Mouse (Mus musculus) erythroid progenitor cell, adult 5-6 weeks (primary cell): ENCODE measurements at regions not wholly inside any gene's neighbourhood (a gene's known extent, or its start where the extent isn't known, plus 50 kb on each side); places are given as distances from the start of the nearest gene placed in this dataset.

Source experiments
- ATAC-seq: replicated peaks from 2 replicates; pipeline ENCODE4 v1.8.0; 2016; ENCODE audit warnings: moderate number of reproducible peaks, mild to moderate bottlenecking, moderate TSS enrichment, inconsistent platforms; ENCODE audit not compliant: poor library complexity, low FRiP score, severe bottlenecking

DNA sequence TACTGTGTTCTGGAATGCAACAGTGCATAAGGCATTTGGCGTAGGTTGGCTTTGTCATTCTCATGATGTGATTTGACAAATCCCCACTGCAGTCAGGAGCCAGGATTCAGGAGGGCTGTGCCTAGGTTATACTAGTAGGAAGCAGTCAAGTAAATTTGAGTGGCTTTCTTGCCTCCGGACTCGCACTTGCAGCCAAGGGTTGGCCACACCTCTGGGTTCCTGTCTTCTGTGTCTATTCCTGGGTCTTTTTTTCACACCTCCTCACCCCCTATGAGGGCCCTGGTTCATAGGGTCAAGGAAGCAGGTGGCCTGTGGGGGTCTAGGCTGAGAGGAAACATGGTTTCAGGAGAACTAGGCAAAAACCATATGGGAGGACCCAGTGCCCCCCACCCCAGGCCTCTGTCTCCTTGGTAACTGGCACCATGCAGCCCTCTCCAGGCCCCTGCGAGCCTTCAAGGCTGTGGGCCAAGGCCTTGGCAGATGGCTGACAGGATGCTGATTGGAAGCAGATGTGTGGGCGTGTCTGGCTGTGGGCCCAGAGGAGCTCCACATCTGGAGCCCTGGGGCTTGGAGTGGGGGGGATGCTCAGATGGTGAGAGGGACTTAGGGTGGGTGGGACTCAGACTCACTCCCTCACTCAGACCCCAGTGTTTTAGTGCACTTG is 195.7 kb downstream of the Rgs3 start:
- ATAC-seq = no peak

DNA sequence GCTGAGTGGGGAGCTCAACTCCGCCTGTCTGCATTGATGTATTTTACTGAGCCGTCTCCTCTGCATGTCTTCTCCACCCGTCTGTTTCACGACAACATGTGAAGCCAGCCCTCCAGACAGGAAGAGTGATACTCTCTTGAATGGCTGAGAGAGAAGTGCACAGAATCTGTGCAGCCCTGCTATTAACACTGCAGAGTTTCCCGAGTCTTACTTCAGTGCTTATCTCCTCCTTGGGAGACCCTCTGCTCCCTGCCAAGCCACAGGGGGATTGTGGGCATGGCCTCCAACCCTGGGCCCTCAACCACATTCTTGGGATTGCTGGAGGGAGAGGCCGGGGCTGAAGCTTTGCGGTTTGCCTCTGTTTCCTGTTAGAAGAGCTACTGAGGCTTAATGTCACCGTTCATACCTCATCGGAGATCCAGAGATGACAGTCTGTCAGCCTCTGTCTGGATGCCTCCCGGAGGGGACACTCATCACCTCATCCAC is 197.1 kb downstream of the Rgs3 start:
- ATAC-seq = no peak

DNA sequence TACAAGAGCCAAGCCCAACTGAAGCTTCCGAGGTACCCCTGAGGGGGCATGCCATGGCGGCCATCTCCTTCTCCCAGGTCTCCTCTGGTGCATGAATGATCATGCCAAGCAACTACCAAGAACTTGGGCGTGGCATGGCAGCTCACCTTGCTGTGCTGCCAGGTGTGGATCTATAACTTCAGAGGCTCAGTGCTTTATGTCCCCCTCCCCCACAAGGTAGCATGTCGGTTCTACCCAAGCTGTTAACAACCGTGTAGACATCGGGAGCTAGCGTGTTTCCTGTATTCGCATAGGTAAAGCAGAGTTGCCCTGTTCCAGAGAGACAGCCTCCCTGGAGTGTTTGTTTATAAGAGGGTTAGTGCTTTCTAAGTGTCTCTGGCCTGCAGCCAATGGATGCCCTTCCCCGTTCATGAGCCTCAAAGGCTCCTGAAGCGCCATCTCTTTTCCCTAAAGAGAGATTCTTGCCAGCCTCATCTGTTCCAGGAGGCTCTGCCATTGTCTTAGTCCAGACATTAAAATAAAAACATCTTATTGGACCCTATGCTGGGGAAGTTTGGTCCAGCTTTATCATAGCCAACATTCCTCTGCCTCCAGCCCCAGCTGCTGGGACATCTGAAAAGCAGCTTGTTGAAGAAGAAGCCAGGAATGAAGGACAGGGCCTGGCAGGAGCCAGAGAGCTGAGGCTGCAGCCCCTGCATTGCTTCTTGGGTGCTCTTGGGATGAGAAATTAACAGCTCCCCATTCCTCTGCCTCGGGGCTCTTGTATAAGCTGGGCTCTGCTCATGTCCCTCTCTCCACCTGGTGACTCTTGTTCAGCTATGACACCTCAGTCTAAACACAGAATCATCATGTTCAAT is 201.3 kb downstream of the Rgs3 start:
- ATAC-seq = no peak

DNA sequence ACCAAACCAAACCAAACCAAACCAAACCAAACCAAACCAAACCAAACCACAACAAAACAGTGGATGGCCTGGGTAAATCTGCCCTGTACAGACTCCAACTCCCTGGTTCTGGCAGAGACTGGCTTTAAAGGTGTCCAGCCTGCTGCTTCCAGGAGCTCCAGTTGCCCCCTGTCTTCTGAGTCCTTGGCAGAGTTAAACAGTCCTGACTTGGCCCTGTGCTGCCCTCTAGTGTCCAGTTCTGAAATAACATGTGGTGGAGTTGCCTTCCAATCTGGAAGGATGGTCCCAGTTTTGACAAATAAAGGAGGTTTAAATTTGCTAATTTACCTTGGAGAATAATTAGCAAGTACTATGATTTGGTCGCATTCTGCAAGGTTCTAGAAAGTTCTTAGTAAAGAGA is 202.0 kb downstream of the Rgs3 start:
- 0 out of 2 replicates have a peak, but pooled peaks have one; percentile 49 for ATAC-seq

DNA sequence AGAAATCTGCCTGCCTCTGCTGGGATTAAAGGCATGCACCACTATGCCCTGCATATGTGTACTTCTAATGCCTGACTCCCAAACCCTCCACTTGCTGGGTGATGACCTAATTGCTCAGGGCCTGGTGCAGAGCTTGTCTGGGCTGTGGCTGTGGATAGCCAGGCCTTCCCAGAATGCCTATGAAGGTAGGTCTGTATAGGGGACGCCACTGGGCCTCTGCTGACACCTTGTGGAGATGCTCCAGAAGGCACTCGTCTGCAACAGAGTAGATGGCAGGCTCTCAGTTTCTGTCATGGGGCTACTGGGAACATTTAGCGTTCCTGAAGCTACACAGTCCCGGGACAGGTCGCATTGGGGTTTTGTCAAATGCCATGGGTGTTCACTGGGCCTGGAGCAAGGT is 201.4 kb upstream of the Zfp618 start:
- no peak for ATAC-seq

DNA sequence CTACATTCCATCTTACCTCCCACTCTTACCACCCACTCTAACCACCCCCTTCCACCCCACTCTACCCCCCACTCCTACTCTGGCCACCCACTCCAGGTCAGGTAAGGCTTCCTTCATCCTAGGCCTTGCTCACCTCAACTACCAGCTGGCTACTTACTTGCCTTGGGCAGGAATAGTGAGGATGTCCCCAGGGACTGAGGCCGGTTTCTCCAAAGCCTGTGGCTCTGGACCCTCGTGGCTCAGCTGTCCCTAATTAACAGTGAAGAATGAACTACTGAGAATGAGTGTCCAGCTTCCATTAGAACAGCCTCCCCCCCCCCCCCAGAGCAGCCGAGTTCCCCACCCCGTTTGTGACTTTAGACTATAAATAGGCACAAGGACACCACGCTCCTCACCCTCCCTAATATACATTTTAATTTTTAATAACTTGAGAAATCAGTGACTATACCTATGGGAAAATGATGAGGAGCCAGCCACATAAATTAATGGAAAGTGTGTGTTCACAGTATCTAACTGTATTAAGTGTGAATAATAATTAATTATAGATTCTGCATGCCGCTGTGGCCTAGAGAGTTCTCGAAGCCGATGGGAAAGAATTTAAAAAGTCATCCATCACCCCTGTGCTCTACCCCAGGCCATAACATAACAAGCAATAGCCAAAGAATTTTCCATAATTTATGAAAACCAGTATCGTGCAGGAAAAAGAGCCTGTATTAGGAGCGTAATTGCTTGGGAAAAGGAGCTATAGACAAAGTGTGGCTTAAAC is 195.7 kb upstream of the Zfp618 start:
- ATAC-seq = no peak

DNA sequence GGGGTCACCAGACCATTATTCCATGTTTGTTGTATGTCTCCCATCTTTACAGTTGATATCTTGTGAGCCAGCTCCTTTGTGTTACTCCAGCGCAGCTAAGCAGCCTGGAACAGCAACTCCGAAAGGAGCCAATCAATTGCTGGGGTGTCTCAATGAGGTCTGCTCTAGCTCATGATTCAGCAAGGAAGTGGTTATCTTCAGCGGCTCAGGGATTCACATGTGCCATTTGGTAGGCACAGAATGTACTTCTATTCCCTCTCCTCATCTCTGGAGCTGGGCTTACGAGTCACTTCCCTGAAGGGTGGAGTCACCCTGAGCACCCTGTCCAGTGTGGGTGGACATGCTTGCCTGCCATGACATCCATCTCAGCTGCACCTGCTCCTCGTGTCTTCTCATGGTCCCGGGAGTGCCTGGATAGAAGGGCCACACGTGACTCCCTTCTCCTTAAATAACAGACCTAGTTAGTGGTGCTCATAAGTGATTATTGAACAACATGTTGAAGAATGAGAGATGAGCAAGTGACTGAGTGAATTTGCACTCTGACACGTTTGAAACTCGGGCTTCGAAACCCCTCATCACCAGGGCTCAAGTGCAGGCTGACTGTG is 190.3 kb upstream of the Zfp618 start:
- ATAC-seq = no peak

DNA sequence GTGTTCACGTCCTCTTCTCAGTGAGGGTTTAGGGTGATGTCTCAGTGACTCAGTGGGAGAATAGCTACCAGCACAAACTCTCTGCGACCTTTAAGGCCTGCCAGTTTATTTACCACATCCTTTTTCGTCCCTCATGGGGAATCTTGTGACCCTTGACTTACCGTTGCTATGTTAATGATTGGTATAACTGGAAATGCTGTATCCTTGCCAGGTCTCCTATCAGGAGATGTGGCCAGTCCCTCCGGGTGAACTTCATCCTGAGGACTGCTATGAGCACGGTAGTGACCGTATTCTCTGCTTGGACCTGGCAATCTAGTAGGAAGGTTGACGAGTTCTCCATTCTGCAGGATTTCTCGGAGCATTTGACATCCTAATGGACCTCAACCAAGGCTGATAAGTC is 188.5 kb upstream of the Zfp618 start:
- no peak for ATAC-seq

DNA sequence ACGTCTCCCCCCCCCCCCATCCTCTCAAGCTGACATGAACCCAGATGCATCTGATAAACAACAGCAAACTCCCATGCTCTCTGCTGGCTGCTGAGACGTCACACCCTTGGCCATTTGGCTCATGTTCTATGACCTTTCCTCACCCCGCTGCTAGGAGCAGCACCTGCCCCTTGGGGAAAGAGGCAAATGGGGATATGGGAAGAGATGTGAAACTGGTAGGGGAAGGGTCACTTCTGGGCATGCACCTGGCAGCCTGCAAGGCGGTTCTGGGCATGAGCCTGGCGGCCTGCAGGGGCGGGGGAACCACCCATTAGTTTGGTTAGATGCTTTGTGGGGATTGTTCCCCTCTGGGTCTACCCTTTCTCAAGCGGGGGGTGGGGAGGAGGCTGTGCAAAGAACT is 187.9 kb upstream of the Zfp618 start:
- no peak for ATAC-seq

DNA sequence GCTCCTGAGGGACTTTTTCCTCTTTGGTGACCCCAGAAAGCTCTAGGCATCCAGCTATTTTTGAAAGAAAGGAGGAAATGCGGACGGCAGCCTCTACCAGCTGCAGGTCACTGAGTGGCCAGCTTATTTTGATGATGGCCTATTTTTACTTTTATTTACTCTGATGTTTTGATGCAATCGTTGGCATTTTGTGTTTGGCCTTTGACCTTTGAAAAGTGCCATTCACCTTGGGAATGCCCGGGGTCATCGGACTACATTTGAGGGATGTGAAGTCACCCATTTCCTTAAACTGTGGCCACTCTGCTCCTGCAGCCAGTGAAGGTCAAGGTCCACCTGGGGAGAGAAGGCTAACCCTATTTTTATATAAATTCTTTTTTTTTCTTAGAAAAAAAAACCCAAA is 186.8 kb upstream of the Zfp618 start:
- ATAC-seq = no peak

DNA sequence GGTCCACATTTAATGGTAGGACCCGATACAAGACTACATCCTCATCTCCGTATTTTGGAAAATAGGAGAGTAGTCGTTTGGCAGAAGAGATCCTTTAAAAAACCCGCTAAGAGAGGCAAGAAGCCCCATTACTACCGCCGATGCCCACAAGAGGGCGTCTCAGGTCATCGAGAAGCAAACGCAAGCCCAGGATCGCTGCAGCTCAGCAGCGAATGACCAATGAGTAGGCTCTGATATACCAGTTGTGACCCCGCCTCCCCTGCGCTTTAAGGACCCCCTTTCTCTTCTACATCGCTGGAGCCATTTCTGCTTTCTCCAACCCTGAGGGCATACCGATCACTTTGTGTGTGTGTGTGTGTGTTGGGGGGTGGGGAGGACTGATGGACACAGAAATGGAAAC is 185.0 kb upstream of the Zfp618 start:
- no peak for ATAC-seq

DNA sequence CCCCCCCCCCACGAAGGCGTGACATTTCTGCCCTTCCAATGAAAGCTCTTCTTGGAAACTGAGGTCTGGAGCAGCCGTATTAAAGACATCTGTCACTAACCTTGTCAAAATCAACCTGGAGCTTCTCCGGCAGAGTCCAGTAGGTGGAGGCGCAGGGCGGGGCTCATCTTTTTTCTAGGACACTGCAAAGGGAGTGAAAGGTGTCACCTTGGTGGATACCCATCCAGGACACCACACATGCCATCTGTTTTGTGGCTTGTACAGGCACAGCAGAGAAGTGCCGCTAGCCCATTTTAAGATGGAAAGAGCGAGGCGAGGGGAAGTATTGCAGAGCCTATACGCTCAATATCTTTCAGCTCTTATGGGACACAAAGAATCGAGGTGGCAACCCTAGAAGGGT is 184.5 kb upstream of the Zfp618 start:
- ATAC-seq = no peak

DNA sequence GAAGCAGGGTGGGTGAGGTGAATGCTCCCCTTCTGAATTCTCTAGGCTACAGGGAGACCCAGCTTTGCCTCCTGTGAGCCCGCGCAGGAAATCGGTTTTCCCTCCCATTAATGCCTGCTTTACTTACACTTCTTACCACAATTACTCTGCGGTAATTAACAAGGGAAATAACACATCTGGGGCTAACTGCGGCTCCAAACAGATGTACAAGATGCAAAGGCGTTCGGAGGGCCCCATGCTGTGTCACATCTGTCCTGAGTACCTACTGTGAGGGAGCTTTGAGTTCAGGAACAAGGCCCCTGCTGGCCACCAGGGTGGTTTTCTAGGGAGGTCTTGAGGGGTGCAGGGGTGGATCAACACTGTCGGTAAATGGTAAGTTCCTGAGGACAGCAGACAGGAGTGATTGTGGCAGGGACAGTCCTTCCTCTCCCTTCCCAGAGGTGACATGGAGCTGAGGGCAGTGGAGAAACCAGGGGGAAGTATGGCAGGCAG is 184.0 kb upstream of the Zfp618 start:
- no peak for ATAC-seq

DNA sequence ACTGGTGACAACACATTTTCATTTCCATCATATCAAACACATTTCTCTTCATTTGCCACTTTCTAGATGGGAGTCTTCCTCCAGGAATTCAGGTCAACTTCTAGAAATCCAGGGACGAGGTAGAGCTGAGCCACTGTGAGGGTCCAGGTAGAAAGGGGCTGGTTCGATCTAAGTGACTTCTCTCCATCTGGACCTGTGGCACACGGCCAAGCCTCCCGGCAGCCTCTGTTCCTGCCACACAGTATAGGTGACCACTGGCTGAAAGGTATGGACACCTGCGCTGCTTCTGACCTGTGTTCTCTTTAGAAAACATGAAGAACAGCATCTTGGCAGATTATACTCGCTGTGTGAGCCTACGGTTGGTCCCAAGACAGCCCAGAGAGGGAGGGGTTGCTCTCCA is 179.7 kb upstream of the Zfp618 start:
- no peak for ATAC-seq

DNA sequence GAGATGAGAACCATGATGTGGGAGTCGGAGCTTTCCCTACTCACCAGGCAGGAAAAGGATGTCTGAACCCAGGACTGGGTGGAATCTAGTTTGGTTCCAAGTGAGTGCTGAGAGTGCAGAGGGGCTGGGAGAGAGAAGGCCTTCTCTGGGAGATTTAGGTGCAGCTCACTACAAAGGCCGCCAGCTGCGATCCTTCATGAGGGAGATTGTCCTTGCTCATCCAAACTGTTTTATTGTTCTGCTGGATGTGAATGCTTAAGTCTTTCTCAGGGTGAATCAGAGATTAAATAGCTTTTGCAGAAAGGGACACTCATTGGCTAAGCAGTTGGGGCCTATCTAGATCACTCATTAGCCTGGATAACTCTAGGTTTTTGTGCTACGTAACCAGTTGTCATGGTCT is 175.7 kb upstream of the Zfp618 start:
- ATAC-seq = no peak

DNA sequence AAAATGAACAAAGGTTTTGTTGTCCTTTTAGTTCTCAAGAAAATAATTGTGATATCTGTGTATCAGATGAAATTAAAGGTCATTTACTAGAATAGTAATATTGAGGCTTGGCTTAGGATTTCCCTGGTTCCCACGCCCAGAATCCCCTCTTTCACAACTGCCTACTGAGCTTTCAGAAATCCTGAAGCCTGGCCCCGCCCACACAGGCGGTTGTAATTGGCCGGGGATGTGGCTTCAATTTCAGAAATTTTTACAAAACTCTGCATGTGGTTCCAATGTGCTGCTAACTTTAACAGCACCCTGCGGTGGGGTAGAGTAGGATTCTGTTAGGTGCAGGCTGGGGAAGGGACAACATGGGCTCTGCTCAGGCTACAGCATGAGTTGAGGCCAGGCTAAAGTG is 171.8 kb upstream of the Zfp618 start:
- ATAC-seq = no peak

DNA sequence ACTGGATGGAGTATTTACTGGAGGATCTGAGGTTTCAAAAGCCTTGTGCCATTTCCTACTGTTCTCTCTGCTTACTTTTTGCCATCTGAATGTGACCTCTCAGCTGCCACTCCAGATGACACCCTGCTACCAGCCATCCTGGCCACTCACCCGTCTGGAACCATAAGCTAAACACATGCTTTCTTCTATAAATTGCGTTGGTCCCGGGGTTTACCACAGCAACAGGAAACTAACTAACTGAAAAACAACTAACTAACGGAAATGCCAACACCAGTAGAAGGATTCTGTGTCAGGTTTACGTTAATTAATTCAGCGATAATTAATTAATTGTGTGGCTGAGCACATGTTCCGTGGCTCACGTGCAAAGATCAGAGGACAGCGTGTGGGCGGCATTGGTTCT is 169.8 kb upstream of the Zfp618 start:
- ATAC-seq = no peak

DNA sequence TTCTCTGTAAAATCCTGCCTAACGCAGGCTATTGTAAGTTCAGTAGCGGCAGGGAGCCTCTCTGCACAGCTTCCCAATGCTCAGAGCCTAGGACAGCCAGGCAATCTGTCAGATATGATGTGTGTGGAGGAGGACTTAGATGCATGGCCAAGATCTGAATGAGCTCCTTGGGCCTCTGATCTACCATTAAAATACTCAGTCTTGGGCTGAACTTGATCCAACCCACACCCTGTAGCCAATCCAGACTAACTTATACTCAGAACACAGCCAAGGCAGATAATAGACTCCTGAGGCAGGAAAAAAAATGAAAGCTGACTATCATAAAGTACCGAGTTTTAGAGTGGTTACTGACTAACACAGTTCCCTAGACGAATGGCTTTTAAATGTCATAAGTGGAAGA is 165.4 kb upstream of the Zfp618 start:
- no peak for ATAC-seq

DNA sequence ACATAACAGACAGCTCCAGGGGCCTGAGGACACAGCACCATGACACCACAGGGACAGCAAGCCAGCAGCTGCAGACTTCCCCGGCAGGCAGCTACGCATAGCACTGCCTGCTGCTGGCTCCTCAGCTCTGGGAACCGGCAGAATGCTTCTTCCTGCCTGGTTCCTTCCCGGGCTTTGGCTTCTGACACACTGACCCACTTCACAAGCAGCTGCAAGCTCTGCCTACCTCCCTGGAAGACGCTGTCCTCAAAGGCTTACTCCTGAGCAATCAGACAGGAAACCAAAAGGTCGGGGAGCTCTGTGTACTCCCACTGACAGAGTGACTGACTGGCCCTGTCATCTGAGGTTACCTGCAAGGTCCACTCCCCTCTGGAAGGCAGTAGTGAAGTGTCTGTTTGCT is 159.5 kb upstream of the Zfp618 start:
- no peak for ATAC-seq

DNA sequence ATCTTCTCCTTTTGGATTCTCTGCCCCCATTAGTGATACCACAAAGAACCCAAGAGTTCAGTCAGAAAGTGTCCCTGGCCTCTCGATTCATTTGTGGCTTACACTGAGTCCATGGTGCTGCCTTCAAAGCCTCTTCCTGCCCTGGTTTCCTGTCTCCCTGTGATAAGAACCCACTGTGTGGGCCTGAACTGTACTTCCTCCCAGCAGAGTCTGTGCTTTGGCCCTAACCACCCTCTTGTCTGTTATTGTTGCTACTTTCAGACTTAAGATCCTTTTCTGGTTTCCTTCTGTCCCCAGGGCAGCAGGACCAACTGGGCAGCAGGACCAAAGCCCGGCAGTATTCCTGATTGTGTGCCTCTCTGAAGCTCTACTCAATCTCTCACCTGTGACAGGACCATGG is 158.6 kb upstream of the Zfp618 start:
- no peak for ATAC-seq
